Mouse (Mus musculus) lung, embryonic 15.5 days (tissue): Measurements from ENCODE around the gene Prx. TPM values are rescaled to one million over a fixed set of nuclear protein-coding genes. Genes with fewer than 3 reads are reported as not detected.

Source experiments
- ATAC-seq: fragments of 200-750 bp; cut with Nextera tagmentation; 2 replicates; pipeline ENCODE4 v1.8.0; 2017; ENCODE audit warnings: moderate number of reproducible peaks, borderline replicate concordance; ENCODE audit not compliant: low FRiP score, low TSS enrichment; ENCODE audit errors: extremely low read depth
- H3K27ac ChIP-seq: fragments of 300-500 bp; sonication (generic); 2 replicates; pipeline ENCODE4 v1.5.1; 2015; ENCODE audit warnings: moderate library complexity, mild to moderate bottlenecking, inconsistent platforms
- H3K27me3 ChIP-seq: fragments of 300-500 bp; sonication (generic); 2 replicates; pipeline ENCODE4 v1.6.1; 2015; ENCODE audit warnings: inconsistent platforms
- H3K36me3 ChIP-seq: fragments of 300-500 bp; sonication (generic); 2 replicates; pipeline ENCODE4 v1.6.1; 2015; ENCODE audit warnings: inconsistent platforms
- H3K4me1 ChIP-seq: fragments of 300-500 bp; sonication (generic); 2 replicates; pipeline ENCODE4 v1.6.1; 2015; ENCODE audit warnings: inconsistent platforms
- H3K4me2 ChIP-seq: fragments of 300-500 bp; sonication (generic); 2 replicates; pipeline ENCODE4 v1.6.1; 2015; ENCODE audit warnings: inconsistent platforms, mild to moderate bottlenecking, moderate library complexity
- H3K4me3 ChIP-seq: fragments of 300-500 bp; sonication (generic); 2 replicates; pipeline ENCODE4 v1.5.1; 2015; ENCODE audit warnings: mild to moderate bottlenecking, inconsistent platforms
- H3K9ac ChIP-seq: fragments of 300-500 bp; sonication (generic); 2 replicates; pipeline ENCODE4 v1.6.1; 2015; ENCODE audit warnings: inconsistent platforms
- H3K9me3 ChIP-seq: fragments of 300-500 bp; sonication (generic); 2 replicates; pipeline ENCODE4 v1.6.1; 2016; ENCODE audit warnings: inconsistent platforms
- WGBS: fragments of 180-500 bp; shearing (Covaris S2); methylation state at CpG from one replicate; pipeline ENCODE4 v1.1.7; 2015; 5-methylcytosine and 5-hydroxymethylcytosine counted together
- polyA plus RNA-seq: library from polyadenylated mRNA; unstranded; fragments of >200 nt; fragmentation: Nextera tagmentation; extraction: Ambion mirVana; gene quantifications from 2 replicates; pipeline ENCODE4 v1.2.1, GENCODE M21; 2015

Prx gene
- polyA plus RNA-seq, 1 experiment from 2014 or later = 8.7 TPM

DNA sequence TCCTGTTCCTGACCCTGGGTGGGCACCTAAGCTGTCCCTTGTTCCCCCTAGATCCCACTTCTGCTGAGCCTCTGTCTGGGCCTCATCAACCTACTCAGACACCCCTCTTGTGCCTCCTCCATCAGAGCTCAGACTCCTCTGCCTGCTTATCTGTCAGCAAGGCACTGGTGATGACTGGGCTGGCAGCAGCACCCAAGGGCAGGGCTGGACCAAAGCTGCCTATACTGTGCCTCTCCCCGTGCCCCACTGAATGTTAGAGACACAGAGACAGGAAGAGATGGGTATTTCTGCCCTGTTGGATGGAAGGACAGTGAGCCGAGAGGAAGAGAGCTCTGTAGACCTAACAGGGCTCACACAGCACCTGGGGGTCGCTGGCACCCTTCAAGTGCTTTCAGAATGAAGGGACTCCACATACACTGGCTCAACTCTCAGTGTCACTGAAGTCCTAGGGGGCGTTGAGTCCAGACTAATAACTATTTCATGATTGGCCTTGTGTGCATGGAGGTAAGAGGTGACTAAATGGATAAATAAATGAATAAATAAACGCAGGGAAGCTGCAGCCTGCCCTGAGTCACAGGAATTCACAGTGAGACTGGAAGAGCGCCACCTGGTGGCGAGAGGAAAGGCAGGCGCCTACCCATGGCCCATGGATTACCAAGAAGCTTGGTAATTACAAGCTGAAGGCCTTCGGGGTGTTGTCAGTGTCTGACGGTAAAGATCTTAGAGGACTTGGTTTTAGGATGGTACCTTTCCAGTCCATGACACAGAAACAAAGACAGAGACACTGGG, 27.1 kb downstream of the Prx start:
- Histone ChIP-seq H3K36me3 (no peaks in the 10 kb centered on the region), H3K27ac (no peak overlapping the region), H3K27me3 (no peaks in the 10 kb centered on the region), H3K4me1 (no peaks in the 10 kb centered on the region), H3K9ac (no peak overlapping the region), H3K9me3 (no peaks in the 10 kb centered on the region), H3K4me2 (no peak overlapping the region), H3K4me3 (no peak overlapping the region)
- peak; percentile 45; the same call in 1 of the 2 replicates for ATAC-seq
- WGBS = 23% methylated on average over 10 of the region's 10 CpGs

- H3K9ac ChIP-seq = no peak overlapping the region
- no peaks in the 10 kb centered on the region for H3K4me1 ChIP-seq
- no peak overlapping the region for H3K4me3 ChIP-seq
- H3K27ac ChIP-seq = no peak overlapping the region
- H3K4me2 ChIP-seq = no peak overlapping the region
- WGBS = 74% methylated on average over 21 of the region's 21 CpGs
- ATAC-seq = no peak
- H3K27me3 ChIP-seq = no peaks in the 10 kb centered on the region
- H3K9me3 ChIP-seq = no peaks in the 10 kb centered on the region
- H3K36me3 ChIP-seq = 0 out of 2 replicates have a peak, but pooled peaks cover 2% of the 10 kb centered on the region
These were observed 29.9 kb downstream of the Prx start for GRCm38 (mm10) chr7:27529070-27529469.

DNA sequence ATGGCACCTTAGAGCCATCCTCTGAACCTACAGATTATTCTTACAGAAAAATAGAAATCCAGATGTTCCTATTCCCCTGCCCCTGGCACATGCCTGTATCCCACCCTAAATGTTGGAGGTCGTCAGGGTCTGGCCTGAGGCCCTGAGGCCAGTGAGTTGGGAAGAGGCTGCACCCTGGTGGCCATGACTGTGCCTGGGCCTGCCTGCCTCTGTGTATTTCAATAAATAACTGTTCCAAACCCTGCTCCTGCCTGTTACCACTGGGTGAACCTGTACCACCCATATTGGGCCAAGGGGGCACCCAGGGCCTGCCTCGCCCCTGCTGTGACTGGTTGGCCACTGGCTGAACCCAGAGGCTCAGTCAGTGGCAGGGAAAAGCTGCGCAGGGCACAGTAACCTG, 31.8 kb downstream of the Prx start:
- ATAC-seq = no peak
- H3K27ac ChIP-seq = no peak overlapping the region
- no peak overlapping the region for H3K4me3 ChIP-seq
- 81% methylated on average over 3 of the region's 3 CpGs for WGBS
- H3K9ac ChIP-seq = no peak overlapping the region
- H3K4me1 ChIP-seq = no peaks in the 10 kb centered on the region
- peaks cover 9% of the 10 kb centered on the region; the same call in 1 of the 2 replicates for H3K36me3 ChIP-seq
- no peaks in the 10 kb centered on the region for H3K27me3 ChIP-seq
- H3K4me2 ChIP-seq = no peak overlapping the region
- no peaks in the 10 kb centered on the region for H3K9me3 ChIP-seq

- Histone ChIP-seq H3K9ac (no peak overlapping the region), H3K9me3 (no peaks in the 10 kb centered on the region), H3K36me3 (peaks cover 16% of the 10 kb centered on the region), H3K27ac (no peak overlapping the region), H3K4me2 (no peak overlapping the region), H3K27me3 (no peaks in the 10 kb centered on the region), H3K4me1 (no peaks in the 10 kb centered on the region), H3K4me3 (no peak overlapping the region)
- no peak for ATAC-seq
- 80% methylated on average over 10 of the region's 10 CpGs for WGBS
These were observed 32.6 kb downstream of the Prx start for GRCm38 (mm10) chr7:27531707-27532106.

- Histone ChIP-seq H3K9me3 (no peaks in the 10 kb centered on the region), H3K4me1 (no peaks in the 10 kb centered on the region), H3K4me2 (no peak overlapping the region), H3K9ac (no peak overlapping the region), H3K27ac (no peak overlapping the region), H3K27me3 (no peaks in the 10 kb centered on the region), H3K36me3 (peaks cover 16% of the 10 kb centered on the region), H3K4me3 (no peak overlapping the region)
- WGBS = 84% methylated on average over 9 of the region's 9 CpGs
- no peak for ATAC-seq
These were observed 33.4 kb downstream of the Prx start for GRCm38 (mm10) chr7:27532480-27533050.

- H3K9ac ChIP-seq = no peak overlapping the region
- H3K27ac ChIP-seq = no peak overlapping the region
- 63% methylated on average over 2 of the region's 2 CpGs for WGBS
- no peak for ATAC-seq
- no peak overlapping the region for H3K4me2 ChIP-seq
- no peaks in the 10 kb centered on the region for H3K27me3 ChIP-seq
- peaks cover 16% of the 10 kb centered on the region for H3K36me3 ChIP-seq
- H3K4me1 ChIP-seq = no peaks in the 10 kb centered on the region
- H3K9me3 ChIP-seq = no peaks in the 10 kb centered on the region
- no peak overlapping the region for H3K4me3 ChIP-seq
These were observed 36.3 kb downstream of the Prx start for GRCm38 (mm10) chr7:27535386-27535785.

GRCm38 (mm10) chr7:27536618-27537017, 37.5 kb downstream of the Prx start:
- H3K36me3 ChIP-seq = peaks cover 16% of the 10 kb centered on the region
- WGBS = 85% methylated on average over 6 of the region's 6 CpGs

DNA sequence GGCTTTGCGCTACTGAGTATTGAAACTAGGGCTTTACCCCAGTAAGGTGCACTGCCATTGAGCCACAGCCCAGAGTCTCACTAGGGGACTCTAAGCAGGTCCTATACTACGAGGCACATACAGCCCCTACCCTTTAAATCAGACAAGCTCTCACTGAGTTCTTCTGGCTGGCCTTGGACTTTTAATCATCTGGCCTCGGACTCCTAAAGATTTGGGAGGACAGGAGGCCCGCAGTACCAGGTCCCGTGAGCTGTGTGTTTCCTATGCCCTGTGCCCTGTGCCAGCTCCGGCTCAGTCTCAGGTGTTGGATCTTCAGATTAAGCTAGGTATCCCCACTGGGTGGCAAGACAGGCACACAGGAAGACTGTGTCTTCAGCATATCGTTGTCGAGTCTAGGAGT, 38.9 kb downstream of the Prx start:
- ATAC-seq = no peak
- H3K36me3 ChIP-seq = peaks cover 16% of the 10 kb centered on the region

More at GRCm38 (mm10) chr7:27536618-27537017, 37.5 kb downstream of the Prx start:
- Histone ChIP-seq H3K4me3 (no peak overlapping the region), H3K4me2 (no peak overlapping the region), H3K4me1 (peaks cover 5% of the 10 kb centered on the region; the same call in 1 of the 2 replicates), H3K27me3 (no peaks in the 10 kb centered on the region), H3K9me3 (no peaks in the 10 kb centered on the region), H3K9ac (no peak overlapping the region), H3K27ac (no peak overlapping the region)
- no peak for ATAC-seq

DNA sequence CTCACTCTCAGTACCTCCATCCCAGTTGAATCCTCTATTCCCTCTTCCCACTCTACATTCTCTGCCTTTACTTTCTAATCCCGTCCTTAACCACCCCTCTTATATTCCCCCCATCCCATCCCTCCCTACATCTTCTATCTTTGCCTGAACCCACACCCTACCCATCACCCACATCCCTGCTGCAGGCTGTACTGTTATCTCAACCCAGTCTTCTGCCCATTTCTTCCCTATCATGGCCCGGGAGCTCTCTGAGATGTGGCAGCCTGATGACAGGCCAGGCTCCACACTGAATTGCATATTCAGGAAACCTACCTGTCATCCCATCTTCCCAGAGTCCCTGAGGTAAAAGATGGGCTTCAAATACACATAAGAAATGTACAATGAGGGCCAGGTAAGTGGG, 39.7 kb downstream of the Prx start:
- H3K9me3 ChIP-seq = no peaks in the 10 kb centered on the region
- H3K4me2 ChIP-seq = no peak overlapping the region
- H3K27ac ChIP-seq = no peak overlapping the region
- H3K9ac ChIP-seq = no peak overlapping the region
- H3K4me3 ChIP-seq = no peak overlapping the region
- WGBS = 84% methylated on average over 2 of the region's 2 CpGs
- no peak for ATAC-seq
- peaks cover 14% of the 10 kb centered on the region for H3K36me3 ChIP-seq
- H3K27me3 ChIP-seq = no peaks in the 10 kb centered on the region
- peaks cover 18% of the 10 kb centered on the region for H3K4me1 ChIP-seq

More for the DNA sequence above, 38.9 kb downstream of the Prx start:
- Histone ChIP-seq H3K27ac (no peak overlapping the region), H3K4me3 (no peak overlapping the region), H3K27me3 (no peaks in the 10 kb centered on the region), H3K4me1 (peaks cover 17% of the 10 kb centered on the region), H3K4me2 (no peak overlapping the region), H3K9me3 (no peaks in the 10 kb centered on the region), H3K9ac (no peak overlapping the region)
- WGBS = 87% methylated on average over 8 of the region's 8 CpGs

- no peak for ATAC-seq
- H3K4me2 ChIP-seq = no peak overlapping the region
- WGBS = 56% methylated on average over 2 of the region's 2 CpGs
These were observed 41.4 kb downstream of the Prx start for GRCm38 (mm10) chr7:27540521-27540920.

DNA sequence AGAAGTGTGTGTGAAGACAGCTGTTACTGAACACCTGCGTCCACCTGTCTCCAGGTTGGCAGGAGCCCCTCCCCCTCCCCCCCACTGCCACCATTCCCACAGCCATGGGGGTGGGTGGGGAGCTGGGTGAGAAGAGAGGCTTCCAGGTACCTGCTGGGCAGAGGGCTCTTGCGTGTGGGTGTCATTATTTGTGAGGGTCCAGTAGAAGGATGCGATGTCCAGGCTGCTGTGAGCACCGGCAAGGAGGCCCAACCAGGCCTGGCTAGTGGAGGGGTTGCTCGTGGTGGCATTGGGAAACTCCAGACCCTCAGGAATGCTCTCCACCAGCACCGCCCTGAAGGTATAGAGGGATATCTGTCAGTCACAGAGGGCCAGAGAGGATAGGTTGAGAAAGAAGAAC, 41.8 kb downstream of the Prx start:
- WGBS = 75% methylated on average over 6 of the region's 6 CpGs

More at GRCm38 (mm10) chr7:27540521-27540920, 41.4 kb downstream of the Prx start:
- no peak overlapping the region for H3K27ac ChIP-seq
- no peak overlapping the region for H3K4me3 ChIP-seq
- H3K9me3 ChIP-seq = no peaks in the 10 kb centered on the region
- no peak overlapping the region for H3K9ac ChIP-seq
- H3K4me1 ChIP-seq = peaks cover 18% of the 10 kb centered on the region
- H3K36me3 ChIP-seq = peaks cover 10% of the 10 kb centered on the region
- no peaks in the 10 kb centered on the region for H3K27me3 ChIP-seq

DNA sequence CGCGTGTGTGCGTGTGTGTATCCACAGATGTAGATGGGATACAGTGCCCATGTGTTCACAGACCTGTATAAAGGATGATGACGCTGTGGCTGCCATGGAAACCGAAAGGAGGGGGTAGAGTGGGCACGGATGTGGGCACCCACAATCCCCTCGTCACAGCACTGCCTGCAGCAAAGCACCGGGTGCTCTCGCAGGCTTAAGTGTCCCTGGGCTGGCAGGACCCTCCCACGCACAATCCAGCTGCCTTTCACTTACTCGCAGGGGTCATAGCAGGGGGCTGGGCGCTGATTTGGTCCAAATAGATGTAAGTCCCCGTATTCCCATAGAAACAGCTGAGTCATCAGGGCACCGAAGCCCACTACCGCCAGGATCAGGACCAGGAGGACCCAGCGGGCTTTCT, 42.3 kb downstream of the Prx start:
- no peak overlapping the region for H3K27ac ChIP-seq
- no peak overlapping the region for H3K4me3 ChIP-seq
- H3K9ac ChIP-seq = no peak overlapping the region
- peaks cover 18% of the 10 kb centered on the region for H3K4me1 ChIP-seq
- no peaks in the 10 kb centered on the region for H3K9me3 ChIP-seq
- peak overlapping the region; percentile 91; the same call in 1 of the 2 replicates for H3K4me2 ChIP-seq
- ATAC-seq = no peak
- 0 out of 2 replicates have a peak, but pooled peaks cover 2% of the 10 kb centered on the region for H3K36me3 ChIP-seq
- 74% methylated on average over 16 of the region's 16 CpGs for WGBS
- no peaks in the 10 kb centered on the region for H3K27me3 ChIP-seq

More for the DNA sequence above, 41.8 kb downstream of the Prx start:
- ATAC-seq = no peak
- Histone ChIP-seq H3K9me3 (no peaks in the 10 kb centered on the region), H3K4me1 (peaks cover 18% of the 10 kb centered on the region), H3K27ac (no peak overlapping the region), H3K4me3 (no peak overlapping the region), H3K27me3 (no peaks in the 10 kb centered on the region), H3K9ac (no peak overlapping the region), H3K4me2 (no peak overlapping the region), H3K36me3 (peaks cover 7% of the 10 kb centered on the region)
